Comparison of ENCODE assay signal across 9 mouse cellular contexts in the genomic region with DNA sequence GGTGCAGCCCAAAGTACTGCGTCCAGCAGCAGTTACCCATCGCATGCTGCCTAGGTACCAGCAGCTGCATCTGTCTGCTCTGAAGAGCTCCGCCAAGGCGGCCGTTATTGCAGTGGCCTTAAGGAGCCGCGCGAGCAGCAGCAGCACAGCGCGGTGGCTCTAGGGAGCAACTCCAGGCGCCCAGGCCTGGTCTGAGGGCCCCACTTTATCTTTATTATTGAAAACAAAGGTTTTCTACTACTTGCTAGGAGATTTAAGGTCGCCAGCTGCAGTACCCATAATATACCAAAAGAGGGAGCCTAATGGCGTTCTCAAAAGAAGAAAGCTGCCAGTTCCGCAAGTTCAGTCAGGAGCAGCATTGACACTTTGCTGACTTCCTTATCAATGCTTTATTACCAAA. TPM values are rescaled to one million over a fixed set of nuclear protein-coding genes. Genes with fewer than 3 reads are reported as not detected.
A peak's percentile ranks its signal among the peaks of the same experiment; 100 is the strongest.
DNase-seq lines count a peak whose midpoint lies in the region; ATAC-seq and TF ChIP-seq lines count a peak whose summit lies in the region.
"Had no signal": no experiment of that assay in that cellular context is flagged by ENCODE, and none has a peak within 500 bp of the region (broad histone marks: within the 10 kb centered on the region; RNA-seq: fewer than 3 reads in every experiment).

No protein-coding gene starts in this region.

- peak; percentile 63 for DNase-seq in liver, adult 2 months (ENCODE audit: extremely low read depth, low read depth, low spot score)
- peak; percentile 75 for DNase-seq in adipocyte (ENCODE audit: low spot score)
- peak; percentile 56 for DNase-seq in embryonic facial prominence, embryonic 10.5 days (ENCODE audit: low spot score)
- peak; percentile 92 for DNase-seq in lung, embryonic 14.5 days
- peak; percentile 57 for DNase-seq in ovary, postnatal 36 days (ENCODE audit: low spot score)

- WGBS in liver, adult 2 months, result 67% methylated on average over 14 of the region's 14 CpGs
- WGBS in liver, embryonic 12.5 days (ENCODE audit: insufficient replicate concordance), result 62% methylated on average over 14 of the region's 14 CpGs
- WGBS in embryonic facial prominence, embryonic 10.5 days, result 71% methylated on average over 14 of the region's 14 CpGs
- WGBS in hindbrain, embryonic 15.5 days, result 55% methylated on average over 14 of the region's 14 CpGs
- 47% methylated on average over 14 of the region's 14 CpGs for WGBS in lung, embryonic 14.5 days

- no peak for TF ChIP-seq POLR2A in liver, adult 2 months (IDR thresholded peaks at IDR 0.05; ENCODE audit: extremely low read depth, insufficient read depth, low read length)

- no peak overlapping the region for H3K27ac ChIP-seq in liver, adult 2 months (replicated peaks; ENCODE audit: insufficient read depth, low read depth, low read length)
- no peak overlapping the region for H3K27ac ChIP-seq in liver, embryonic 12.5 days
- 0 out of 2 replicates have a peak overlapping the region, but pooled peaks have one; percentile 16 for H3K27ac ChIP-seq in embryonic facial prominence, embryonic 10.5 days (replicated peaks)
- H3K27ac ChIP-seq in hindbrain, embryonic 15.5 days (replicated peaks), result no peak overlapping the region
- H3K27ac ChIP-seq in lung, embryonic 14.5 days (ENCODE audit: low read depth), result no peak overlapping the region
- H3K27ac ChIP-seq: lung, embryonic 15.5 days had no signal

- ATAC-seq in liver, embryonic 12.5 days, result no peak
- peak; percentile 52 for ATAC-seq in hindbrain, embryonic 15.5 days (ENCODE audit: low FRiP score, low read depth)
- peak; percentile 63; the same call in 1 of the 2 replicates for ATAC-seq in lung, embryonic 14.5 days (ENCODE audit: insufficient read depth)
- no peak; the same call in 1 of the 2 replicates for ATAC-seq in frontal cortex, adult (ENCODE audit: low TSS enrichment)

- peaks cover 2% of the 10 kb centered on the region; the same call in 1 of the 2 replicates for H3K36me3 ChIP-seq in liver, adult 2 months (ENCODE audit: control insufficient read depth, insufficient read depth, low read length)
- H3K36me3 ChIP-seq in liver, embryonic 12.5 days, result peaks cover 3% of the 10 kb centered on the region; the same call in 1 of the 2 replicates
- peaks cover 28% of the 10 kb centered on the region for H3K36me3 ChIP-seq in embryonic facial prominence, embryonic 10.5 days (replicated peaks)
- H3K36me3 ChIP-seq in hindbrain, embryonic 15.5 days, result peaks cover 7% of the 10 kb centered on the region; the same call in 1 of the 2 replicates
- H3K36me3 ChIP-seq in lung, embryonic 14.5 days (ENCODE audit: insufficient read depth), result 0 out of 2 replicates have a peak, but pooled peaks cover 7% of the 10 kb centered on the region
- H3K36me3 ChIP-seq: lung, embryonic 15.5 days had no signal

- H3K27me3 ChIP-seq in liver, adult 2 months (ENCODE audit: control insufficient read depth, insufficient read depth, low read length), result no peaks in the 10 kb centered on the region
- H3K27me3 ChIP-seq in liver, embryonic 12.5 days (replicated peaks), result no peaks in the 10 kb centered on the region
- H3K27me3 ChIP-seq in embryonic facial prominence, embryonic 10.5 days (replicated peaks; ENCODE audit: low read depth, poor library complexity, severe bottlenecking), result no peaks in the 10 kb centered on the region
- no peaks in the 10 kb centered on the region for H3K27me3 ChIP-seq in hindbrain, embryonic 15.5 days
- H3K27me3 ChIP-seq in lung, embryonic 14.5 days (ENCODE audit: insufficient read depth, low read length), result no peaks in the 10 kb centered on the region
- H3K27me3 ChIP-seq: lung, embryonic 15.5 days had no signal

- no peak overlapping the region for H3K4me2 ChIP-seq in liver, embryonic 12.5 days
- no peak overlapping the region for H3K4me2 ChIP-seq in hindbrain, embryonic 15.5 days
- H3K4me2 ChIP-seq in lung, embryonic 14.5 days, result no peak overlapping the region
- H3K4me2 ChIP-seq: lung, embryonic 15.5 days had no signal

- H3K4me1 ChIP-seq in liver, adult 2 months (ENCODE audit: control insufficient read depth, insufficient read depth, low read length), result peaks cover 11% of the 10 kb centered on the region
- peaks cover 18% of the 10 kb centered on the region for H3K4me1 ChIP-seq in liver, embryonic 12.5 days
- H3K4me1 ChIP-seq in embryonic facial prominence, embryonic 10.5 days, result no peaks in the 10 kb centered on the region
- H3K4me1 ChIP-seq in hindbrain, embryonic 15.5 days (replicated peaks), result peaks cover 15% of the 10 kb centered on the region
- no peaks in the 10 kb centered on the region for H3K4me1 ChIP-seq in lung, embryonic 14.5 days (ENCODE audit: insufficient read depth)

- H3K9ac ChIP-seq in liver, adult 2 months (ENCODE audit: low read depth, low read length), result no peak overlapping the region
- H3K9ac ChIP-seq in liver, embryonic 12.5 days, result no peak overlapping the region
- H3K9ac ChIP-seq in hindbrain, embryonic 15.5 days, result no peak overlapping the region
- H3K9ac ChIP-seq in lung, embryonic 14.5 days, result no peak overlapping the region
- H3K9ac ChIP-seq: lung, embryonic 15.5 days had no signal

- no peak overlapping the region for H3K4me3 ChIP-seq in liver, adult 2 months (ENCODE audit: insufficient read depth, low read depth, low read length)
- no peak overlapping the region for H3K4me3 ChIP-seq in liver, embryonic 12.5 days
- no peak overlapping the region for H3K4me3 ChIP-seq in embryonic facial prominence, embryonic 10.5 days
- H3K4me3 ChIP-seq in hindbrain, embryonic 15.5 days, result no peak overlapping the region
- no peak overlapping the region for H3K4me3 ChIP-seq in lung, embryonic 14.5 days (ENCODE audit: low read depth, low read length)
- H3K4me3 ChIP-seq: lung, embryonic 15.5 days had no signal

- peak; percentile 41 for TF ChIP-seq CTCF in liver, adult 2 months (IDR thresholded peaks at IDR 0.05; ENCODE audit: low read depth, low read length)
- peak; percentile 70 for TF ChIP-seq CTCF in lung, embryonic 14.5 days (IDR thresholded peaks at IDR 0.05; ENCODE audit: low read depth)

- H3K9me3 ChIP-seq in liver, embryonic 12.5 days (replicated peaks), result no peaks in the 10 kb centered on the region
- H3K9me3 ChIP-seq in embryonic facial prominence, embryonic 10.5 days, result no peaks in the 10 kb centered on the region
- no peaks in the 10 kb centered on the region for H3K9me3 ChIP-seq in hindbrain, embryonic 15.5 days
- H3K9me3 ChIP-seq in lung, embryonic 14.5 days (ENCODE audit: low read depth, low read length), result no peaks in the 10 kb centered on the region
- H3K9me3 ChIP-seq: lung, embryonic 15.5 days had no signal

- H3K79me2 ChIP-seq in liver, adult 2 months (ENCODE audit: control insufficient read depth, insufficient read depth, low read length), result peaks cover 13% of the 10 kb centered on the region; the same call in 1 of the 2 replicates

RNA-seq across cellular contexts. Expression of gene 2700081O15Rik, which starts 24.1 kb away (rescaled TPM):
- total RNA-seq in liver, adult 2 months (2014; rRNA removed), result 1.7 and 2.3 TPM in 2 replicates
- polyA plus RNA-seq in liver, adult 2 months (2012; rRNA removed), result 1.4 and 2.9 TPM in 2 replicates
- 1.9 TPM in 2 replicates for polyA plus RNA-seq in liver, embryonic 12.5 days (2016; fragmentation: Nextera tagmentation; extraction: Ambion mirVana)
- polyA plus RNA-seq in embryonic facial prominence, embryonic 10.5 days (2016; fragmentation: Nextera tagmentation; extraction: Ambion mirVana), result 6.1 and 7.1 TPM in 2 replicates
- 15.3 and 17.2 TPM in 2 replicates for polyA plus RNA-seq in hindbrain, embryonic 15.5 days (2015; fragmentation: Nextera tagmentation; extraction: Ambion mirVana)
- 8.6 and 9.5 TPM in 2 replicates for polyA plus RNA-seq in lung, embryonic 14.5 days (2014; fragmentation: Nextera tagmentation; extraction: Ambion mirVana)

RNA-seq across cellular contexts. Expression of gene Rtn3, which starts 41.6 kb away (rescaled TPM):
- 22.5 and 33.6 TPM in 2 replicates for total RNA-seq in liver, adult 2 months (2014; rRNA removed)
- polyA plus RNA-seq in liver, adult 2 months (2012; rRNA removed), result 45.7 and 50.0 TPM in 2 replicates
- polyA plus RNA-seq in liver, embryonic 12.5 days (2016; fragmentation: Nextera tagmentation; extraction: Ambion mirVana), result 83.1 and 84.6 TPM in 2 replicates
- 145 and 153 TPM in 2 replicates for polyA plus RNA-seq in embryonic facial prominence, embryonic 10.5 days (2016; fragmentation: Nextera tagmentation; extraction: Ambion mirVana)
- 643 and 672 TPM in 2 replicates for polyA plus RNA-seq in hindbrain, embryonic 15.5 days (2015; fragmentation: Nextera tagmentation; extraction: Ambion mirVana)
- 107 and 112 TPM in 2 replicates for polyA plus RNA-seq in lung, embryonic 14.5 days (2014; fragmentation: Nextera tagmentation; extraction: Ambion mirVana)

RNA-seq across cellular contexts. Expression of gene Atl3, which starts 52.3 kb away (rescaled TPM):
- 69.9 and 74.5 TPM in 2 replicates for total RNA-seq in liver, adult 2 months (2014; rRNA removed)
- polyA plus RNA-seq in liver, adult 2 months (2012; rRNA removed), result 16.5 and 19.4 TPM in 2 replicates
- polyA plus RNA-seq in liver, embryonic 12.5 days (2016; fragmentation: Nextera tagmentation; extraction: Ambion mirVana), result 8.3 and 8.5 TPM in 2 replicates
- 6.4 and 8.5 TPM in 2 replicates for polyA plus RNA-seq in embryonic facial prominence, embryonic 10.5 days (2016; fragmentation: Nextera tagmentation; extraction: Ambion mirVana)
- polyA plus RNA-seq in hindbrain, embryonic 15.5 days (2015; fragmentation: Nextera tagmentation; extraction: Ambion mirVana), result 6.6 and 6.8 TPM in 2 replicates
- 20.8 and 25.0 TPM in 2 replicates for polyA plus RNA-seq in lung, embryonic 14.5 days (2014; fragmentation: Nextera tagmentation; extraction: Ambion mirVana)

RNA-seq across cellular contexts. Expression of gene Spindoc, which starts 58.7 kb away (rescaled TPM):
- 1.3 and 1.4 TPM in 2 replicates for total RNA-seq in liver, adult 2 months (2014; rRNA removed)
- polyA plus RNA-seq in liver, adult 2 months (2012; rRNA removed), result 3.0 and 4.4 TPM in 2 replicates
- polyA plus RNA-seq in liver, embryonic 12.5 days (2016; fragmentation: Nextera tagmentation; extraction: Ambion mirVana), result 10.3 and 10.8 TPM in 2 replicates
- 44.5 and 51.7 TPM in 2 replicates for polyA plus RNA-seq in embryonic facial prominence, embryonic 10.5 days (2016; fragmentation: Nextera tagmentation; extraction: Ambion mirVana)
- polyA plus RNA-seq in hindbrain, embryonic 15.5 days (2015; fragmentation: Nextera tagmentation; extraction: Ambion mirVana), result 28.9 and 32.2 TPM in 2 replicates
- polyA plus RNA-seq in lung, embryonic 14.5 days (2014; fragmentation: Nextera tagmentation; extraction: Ambion mirVana), result 18.6 and 26.8 TPM in 2 replicates

Comparison
In these comparisons a context has a peak if more than half of its experiments do, and no peak if none do; other contexts are left out.
1. ATAC-seq: peak in hindbrain, embryonic 15.5 days (single experiment) and lung, embryonic 14.5 days (single experiment); none in liver, embryonic 12.5 days (single experiment) and frontal cortex, adult (single experiment).
2. Peak in every context shown above with its lines, with median percentiles within 50 percentile points of each other: DNase-seq.